Mouse (Mus musculus) cortical plate, adult 2 months (tissue): ENCODE measurements around the gene Spocd1.

ENCODE experiments used
- CTCF ChIP-seq: fragments of 200-500 bp; IDR thresholded peaks from 2 replicates; pipeline ENCODE4 v1.5.1; 2011; ENCODE audit warnings: mild to moderate bottlenecking, control low read depth, low read length; ENCODE audit not compliant: insufficient read depth; ENCODE audit errors: extremely low read depth
- POLR2A ChIP-seq: fragments of 200-500 bp; IDR thresholded peaks from 2 replicates; pipeline ENCODE4 v1.6.1; 2011; ENCODE audit warnings: mild to moderate bottlenecking, low read length, control low read depth; ENCODE audit not compliant: insufficient read depth; ENCODE audit errors: extremely low read depth

- TF ChIP-seq CTCF (no peak), POLR2A (no peak)
Measured at GRCm38 (mm10) chr4:130006533-130006932, 77.5 kb downstream of the Spocd1 start.
